Mouse (Mus musculus) mesoderm, embryonic 11.5 days (tissue): ENCODE results near the gene E130311K13Rik.

ENCODE experiments used
- DNase-seq: peaks from one replicate; pipeline ENCODE4 v3.0.0-alpha.2; 2012; ENCODE audit warnings: low read depth, low spot score

The E130311K13Rik gene

DNA sequence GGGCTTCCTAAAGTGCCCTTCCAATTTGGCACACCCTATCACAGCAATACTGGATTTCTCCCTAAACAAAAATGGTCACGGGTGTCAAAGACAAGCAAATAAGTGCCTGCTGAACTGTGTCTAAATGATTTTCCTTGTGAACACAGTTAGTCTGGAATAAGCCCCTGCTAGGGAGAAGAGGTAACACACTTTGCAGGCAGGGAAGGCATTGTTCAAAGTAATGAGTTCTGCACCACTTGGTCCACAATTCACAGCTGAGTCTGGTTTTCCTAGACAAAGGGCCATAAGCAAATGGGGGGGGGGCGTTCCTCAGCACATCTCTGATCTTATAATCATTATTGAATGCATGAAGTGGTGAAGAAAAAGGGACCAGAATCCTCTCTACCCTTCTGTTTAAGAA lies 33.5 kb downstream of the E130311K13Rik start:
- DNase-seq, result peak; percentile 47

GRCm38 (mm10) chr3:63893677-63894076 lies 35.6 kb downstream of the E130311K13Rik start:
- DNase-seq, result no peak

DNA sequence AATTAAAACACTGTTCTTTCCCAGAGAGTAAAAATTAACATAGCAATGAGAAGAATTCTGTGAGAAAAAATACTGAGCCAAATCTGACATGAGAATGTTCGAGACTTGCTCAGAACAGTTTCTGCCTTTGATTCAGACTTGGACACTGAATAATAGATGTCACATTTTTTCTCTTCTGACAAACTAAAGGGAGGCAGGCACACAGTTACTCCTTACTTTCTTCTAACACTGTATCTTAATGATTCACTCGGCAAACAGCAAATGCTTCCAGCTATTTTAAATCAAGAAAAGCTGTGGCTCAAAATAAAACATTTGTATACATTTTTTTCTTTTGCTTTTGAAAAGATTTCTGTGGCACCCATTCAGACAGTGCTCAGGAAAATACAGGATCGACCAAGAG lies 37.1 kb downstream of the E130311K13Rik start:
- no peak for DNase-seq

DNA sequence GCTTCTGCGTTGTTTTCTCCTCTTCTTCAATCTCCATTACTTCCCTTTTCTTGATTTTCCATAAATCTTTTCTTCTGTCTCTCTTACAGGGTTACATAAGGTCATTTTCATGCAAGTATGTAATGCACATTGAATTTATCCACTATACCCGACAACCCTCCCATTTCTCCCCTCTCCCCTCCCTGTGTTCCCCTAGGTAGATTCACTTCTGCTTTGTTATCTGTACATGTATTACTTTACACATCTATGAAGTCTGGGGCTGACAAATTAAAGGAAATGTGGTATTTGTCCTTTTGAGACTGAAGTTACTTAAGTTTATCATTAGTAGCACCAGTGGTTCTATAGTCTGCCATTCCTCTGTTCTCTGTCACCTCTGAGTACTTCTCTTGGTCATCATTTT lies 48.2 kb downstream of the E130311K13Rik start:
- DNase-seq, result no peak

GRCm38 (mm10) chr3:63878995-63879666 lies 50.1 kb downstream of the E130311K13Rik start:
- no peak for DNase-seq

- no peak for DNase-seq
Measured at GRCm38 (mm10) chr3:63872818-63873217, 56.5 kb downstream of the E130311K13Rik start.

- DNase-seq, result peak; percentile 59
Measured at GRCm38 (mm10) chr3:63871249-63871648, 58.0 kb downstream of the E130311K13Rik start.

DNA sequence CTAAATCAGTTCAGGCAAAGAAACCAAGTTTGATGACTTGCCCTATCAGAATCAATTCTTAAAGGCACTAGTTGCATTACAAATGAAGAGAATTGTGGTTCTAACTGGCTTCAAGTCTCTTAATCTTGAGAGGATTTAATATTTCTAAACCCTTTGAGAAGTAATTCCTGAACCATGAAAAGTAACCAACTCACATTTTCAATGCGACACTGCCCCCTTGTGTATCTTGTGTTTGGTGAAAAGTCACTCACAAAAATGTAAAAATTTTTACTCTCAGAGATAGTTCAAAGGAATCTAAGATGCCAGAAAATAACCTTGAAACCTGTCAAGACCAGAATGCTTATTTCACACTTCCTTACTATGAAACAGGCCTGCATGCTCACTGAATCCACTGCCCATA lies 61.0 kb downstream of the E130311K13Rik start:
- peak; percentile 34 for DNase-seq

GRCm38 (mm10) chr3:63865069-63865468 lies 64.2 kb downstream of the E130311K13Rik start:
- DNase-seq, result no peak
